Mouse (Mus musculus) kidney, adult 2 months (tissue): ENCODE measurements at regions not wholly inside any gene's neighbourhood (a gene's known extent, or its start where the extent isn't known, plus 50 kb on each side); places are given as distances from the start of the nearest gene placed in this dataset.
A peak's percentile ranks its signal among the peaks of the same experiment; 100 is the strongest.

Experiments
- DNase-seq: peaks from one replicate; pipeline ENCODE4 v3.0.0; 2021
- H3K27ac ChIP-seq: fragments of 200-500 bp; 2 replicates; pipeline ENCODE4 v1.5.1; 2012; ENCODE audit warnings: low read depth, low read length, control low read depth, inconsistent platforms; ENCODE audit not compliant: insufficient read depth
- H3K27me3 ChIP-seq: fragments of 200-500 bp; replicated peaks from 2 replicates; pipeline ENCODE4 v1.6.1; 2012; ENCODE audit warnings: mild to moderate bottlenecking, moderate library complexity, low read length, inconsistent platforms; ENCODE audit not compliant: control insufficient read depth, insufficient read depth
- H3K36me3 ChIP-seq: fragments of 200-500 bp; 2 replicates; pipeline ENCODE4 v1.6.1; 2012; ENCODE audit warnings: mild to moderate bottlenecking, moderate library complexity, low read length, inconsistent platforms; ENCODE audit not compliant: control insufficient read depth, insufficient read depth
- H3K4me1 ChIP-seq: fragments of 200-500 bp; 2 replicates; pipeline ENCODE4 v1.6.1; 2011; ENCODE audit warnings: low read length; ENCODE audit not compliant: control insufficient read depth, insufficient read depth
- H3K4me3 ChIP-seq: fragments of 200-500 bp; 2 replicates; pipeline ENCODE4 v1.5.1; 2011; ENCODE audit warnings: mild to moderate bottlenecking, low read depth, low read length, control low read depth; ENCODE audit not compliant: insufficient read depth
- CTCF ChIP-seq: fragments of 200-500 bp; conservative IDR thresholded peaks from 2 replicates; pipeline ENCODE4 v1.5.1; 2011; ENCODE audit warnings: low read depth, mild to moderate bottlenecking, control low read depth, low read length, moderate library complexity, mixed read lengths; ENCODE audit not compliant: insufficient read depth, insufficient read length
- POLR2A ChIP-seq: fragments of 200-500 bp; IDR thresholded peaks from one replicate; pipeline ENCODE4 v1.6.1; 2011; ENCODE audit warnings: low read depth, low read length, control low read depth
- WGBS: fragments of 180-500 bp; shearing (Covaris S2); methylation state at CpG from one replicate; pipeline ENCODE4 v1.1.7; 2018; 5-methylcytosine and 5-hydroxymethylcytosine counted together

- WGBS, result 61% methylated on average over 17 of the region's 17 CpGs
- TF ChIP-seq CTCF, result no peak
- TF ChIP-seq POLR2A, result no peak
- Histone ChIP-seq H3K4me3 (no peak overlapping the region), H3K27ac (peak overlapping the region; percentile 73), H3K36me3 (no peaks in the 10 kb centered on the region), H3K27me3 (no peaks in the 10 kb centered on the region), H3K4me1 (no peaks in the 10 kb centered on the region)
- DNase-seq, result peak; percentile 75
Observed at GRCm38 (mm10) chr2:52804106-52804825, 53.4 kb upstream of the Fmnl2 start.

GRCm38 (mm10) chr2:52804826-52805149, 52.9 kb upstream of the Fmnl2 start:
- no peak for TF ChIP-seq POLR2A
- no peak for TF ChIP-seq CTCF
- H3K4me1 ChIP-seq, result no peaks in the 10 kb centered on the region
- no peak overlapping the region for H3K4me3 ChIP-seq
- 21% methylated on average over 1 of the region's 1 CpGs for WGBS
- peak overlapping the region; percentile 73 for H3K27ac ChIP-seq
- DNase-seq, result no peak
- no peaks in the 10 kb centered on the region for H3K36me3 ChIP-seq
- H3K27me3 ChIP-seq, result no peaks in the 10 kb centered on the region

- H3K36me3 ChIP-seq, result no peaks in the 10 kb centered on the region
- no peaks in the 10 kb centered on the region; the same call in 1 of the 2 replicates for H3K27me3 ChIP-seq
- H3K4me3 ChIP-seq, result no peak overlapping the region
- H3K4me1 ChIP-seq, result no peaks in the 10 kb centered on the region
- no peak for DNase-seq
- no peak overlapping the region for H3K27ac ChIP-seq
- TF ChIP-seq POLR2A (no peak), CTCF (no peak)
- 65% methylated on average over 2 of the region's 2 CpGs for WGBS
Observed at GRCm38 (mm10) chr2:52807826-52808225, 49.8 kb upstream of the Fmnl2 start.
